Mouse (Mus musculus): ENCODE results near the gene Rnf181. TPM values are rescaled to one million over a fixed set of nuclear protein-coding genes. Genes with fewer than 3 reads are reported as not detected.

The Rnf181 gene
- polyA plus RNA-seq, 1 experiment from 2014 or later: 124 TPM

GRCm38 (mm10) chr6:72379377-72380130 is 12.8 kb upstream of the Rnf181 start:
- Histone ChIP-seq H3K4me1 (ENCODE audit: control insufficient read depth, insufficient read depth, low read length) (no peaks in the 10 kb centered on the region), H3K27me3 (ENCODE audit: control insufficient read depth, insufficient read depth, low read depth, low read length) (peaks cover 17% of the 10 kb centered on the region), H3K9ac (ENCODE audit: low read depth, low read length) (no peak overlapping the region), H3K36me3 (ENCODE audit: control insufficient read depth, insufficient read depth, low read length) (no peaks in the 10 kb centered on the region), H3K9me3 (replicated peaks; ENCODE audit: control insufficient read depth, low read length, poor library complexity, severe bottlenecking) (no peaks in the 10 kb centered on the region), H3K27ac (ENCODE audit: low read length) (no peak overlapping the region), H3K4me3 (ENCODE audit: low read depth, low read length) (peak overlapping the region; percentile 31; the same call in 1 of the 2 replicates), H3K4me2 (ENCODE audit: low read length) (peak overlapping the region; percentile 52; the same call in 1 of the 2 replicates)
- WGBS: 51% methylated on average over 7 of the region's 7 CpGs
- no peak for ATAC-seq

- Histone ChIP-seq H3K9me3 (replicated peaks; ENCODE audit: control insufficient read depth, low read length, poor library complexity, severe bottlenecking) (no peaks in the 10 kb centered on the region), H3K27ac (ENCODE audit: low read length) (no peak overlapping the region), H3K4me1 (ENCODE audit: control insufficient read depth, insufficient read depth, low read length) (no peaks in the 10 kb centered on the region), H3K27me3 (ENCODE audit: control insufficient read depth, insufficient read depth, low read depth, low read length) (peaks cover 17% of the 10 kb centered on the region), H3K9ac (ENCODE audit: low read depth, low read length) (no peak overlapping the region), H3K4me2 (ENCODE audit: low read length) (no peak overlapping the region), H3K4me3 (ENCODE audit: low read depth, low read length) (no peak overlapping the region), H3K36me3 (ENCODE audit: control insufficient read depth, insufficient read depth, low read length) (no peaks in the 10 kb centered on the region)
- 86% methylated on average over 8 of the region's 8 CpGs for WGBS
- ATAC-seq: no peak
Measured at GRCm38 (mm10) chr6:72378510-72379234, 11.9 kb upstream of the Rnf181 start.

GRCm38 (mm10) chr6:72374820-72375563 is 8.2 kb upstream of the Rnf181 start:
- Histone ChIP-seq H3K4me1 (ENCODE audit: control insufficient read depth, insufficient read depth, low read length) (no peaks in the 10 kb centered on the region), H3K4me3 (ENCODE audit: low read depth, low read length) (no peak overlapping the region), H3K27me3 (ENCODE audit: control insufficient read depth, insufficient read depth, low read depth, low read length) (peaks cover 10% of the 10 kb centered on the region), H3K4me2 (ENCODE audit: low read length) (no peak overlapping the region), H3K9me3 (replicated peaks; ENCODE audit: control insufficient read depth, low read length, poor library complexity, severe bottlenecking) (no peaks in the 10 kb centered on the region), H3K9ac (ENCODE audit: low read depth, low read length) (no peak overlapping the region), H3K27ac (ENCODE audit: low read length) (no peak overlapping the region), H3K36me3 (ENCODE audit: control insufficient read depth, insufficient read depth, low read length) (no peaks in the 10 kb centered on the region)
- 88% methylated on average over 15 of the region's 15 CpGs for WGBS
- ATAC-seq: no peak

GRCm38 (mm10) chr6:72374206-72374605 is 7.5 kb upstream of the Rnf181 start:
- no peak overlapping the region for H3K4me3 ChIP-seq (ENCODE audit: low read depth, low read length)
- no peak overlapping the region for H3K9ac ChIP-seq (ENCODE audit: low read depth, low read length)
- no peak for ATAC-seq
- H3K4me2 ChIP-seq (ENCODE audit: low read length): no peak overlapping the region
- no peaks in the 10 kb centered on the region for H3K36me3 ChIP-seq (ENCODE audit: control insufficient read depth, insufficient read depth, low read length)
- H3K27ac ChIP-seq (ENCODE audit: low read length): no peak overlapping the region
- 76% methylated on average over 7 of the region's 7 CpGs for WGBS
- H3K9me3 ChIP-seq (replicated peaks; ENCODE audit: control insufficient read depth, low read length, poor library complexity, severe bottlenecking): no peaks in the 10 kb centered on the region
- H3K4me1 ChIP-seq (ENCODE audit: control insufficient read depth, insufficient read depth, low read length): no peaks in the 10 kb centered on the region
- peaks cover 2% of the 10 kb centered on the region; the same call in 1 of the 2 replicates for H3K27me3 ChIP-seq (ENCODE audit: control insufficient read depth, insufficient read depth, low read depth, low read length)

DNA sequence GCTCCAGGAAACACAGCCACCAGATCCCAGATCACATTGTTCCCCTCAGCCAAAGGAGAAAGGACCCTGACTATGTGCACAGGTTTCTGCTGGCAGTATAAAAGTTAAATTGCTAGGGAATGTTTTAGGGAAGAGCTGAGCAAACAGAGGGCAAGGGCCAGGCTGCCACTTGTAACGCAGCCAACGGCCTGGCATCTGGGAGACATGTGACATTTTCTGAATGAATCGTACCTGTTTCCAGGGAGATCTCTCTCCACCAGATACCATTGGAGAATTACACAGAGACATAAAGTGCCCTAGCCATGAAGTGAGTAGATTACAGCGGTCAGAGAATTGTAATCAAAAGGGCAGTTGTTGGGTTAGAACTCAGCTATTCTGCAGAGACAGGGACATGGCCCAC is 6.4 kb upstream of the Rnf181 start:
- Histone ChIP-seq H3K4me1 (ENCODE audit: control insufficient read depth, insufficient read depth, low read length) (no peaks in the 10 kb centered on the region), H3K4me3 (ENCODE audit: low read depth, low read length) (no peak overlapping the region), H3K27ac (ENCODE audit: low read length) (no peak overlapping the region), H3K9ac (ENCODE audit: low read depth, low read length) (no peak overlapping the region), H3K27me3 (ENCODE audit: control insufficient read depth, insufficient read depth, low read depth, low read length) (no peaks in the 10 kb centered on the region), H3K4me2 (ENCODE audit: low read length) (no peak overlapping the region), H3K36me3 (ENCODE audit: control insufficient read depth, insufficient read depth, low read length) (no peaks in the 10 kb centered on the region), H3K9me3 (replicated peaks; ENCODE audit: control insufficient read depth, low read length, poor library complexity, severe bottlenecking) (no peaks in the 10 kb centered on the region)
- 82% methylated on average over 4 of the region's 4 CpGs for WGBS
- no peak for ATAC-seq

DNA sequence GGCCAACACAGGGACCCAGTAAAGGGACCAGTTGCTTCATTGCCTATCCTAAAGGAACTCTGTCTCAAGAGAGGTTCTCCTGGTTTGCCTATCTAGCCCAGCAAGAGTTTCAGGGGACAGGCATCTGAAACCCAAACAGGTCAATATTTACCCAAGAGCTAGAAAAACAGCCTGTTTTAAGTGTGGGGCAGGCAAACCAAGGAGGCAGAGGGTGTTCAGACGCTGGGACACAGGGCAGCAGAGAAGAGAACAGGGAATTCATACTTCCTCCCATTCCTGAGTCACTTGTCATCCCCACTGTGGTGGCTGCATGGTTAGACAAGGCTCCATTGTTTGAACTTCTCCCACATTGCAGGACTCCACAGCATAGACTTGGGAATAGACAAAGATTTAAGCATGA is 4.8 kb upstream of the Rnf181 start:
- H3K9ac ChIP-seq (ENCODE audit: low read depth, low read length): no peak overlapping the region
- no peak overlapping the region for H3K4me3 ChIP-seq (ENCODE audit: low read depth, low read length)
- ATAC-seq: no peak
- no peaks in the 10 kb centered on the region for H3K36me3 ChIP-seq (ENCODE audit: control insufficient read depth, insufficient read depth, low read length)
- no peaks in the 10 kb centered on the region for H3K27me3 ChIP-seq (ENCODE audit: control insufficient read depth, insufficient read depth, low read depth, low read length)
- H3K4me2 ChIP-seq (ENCODE audit: low read length): no peak overlapping the region
- 40% methylated on average over 1 of the region's 1 CpGs for WGBS
- H3K9me3 ChIP-seq (replicated peaks; ENCODE audit: control insufficient read depth, low read length, poor library complexity, severe bottlenecking): no peaks in the 10 kb centered on the region
- no peaks in the 10 kb centered on the region for H3K4me1 ChIP-seq (ENCODE audit: control insufficient read depth, insufficient read depth, low read length)
- H3K27ac ChIP-seq (ENCODE audit: low read length): no peak overlapping the region

DNA sequence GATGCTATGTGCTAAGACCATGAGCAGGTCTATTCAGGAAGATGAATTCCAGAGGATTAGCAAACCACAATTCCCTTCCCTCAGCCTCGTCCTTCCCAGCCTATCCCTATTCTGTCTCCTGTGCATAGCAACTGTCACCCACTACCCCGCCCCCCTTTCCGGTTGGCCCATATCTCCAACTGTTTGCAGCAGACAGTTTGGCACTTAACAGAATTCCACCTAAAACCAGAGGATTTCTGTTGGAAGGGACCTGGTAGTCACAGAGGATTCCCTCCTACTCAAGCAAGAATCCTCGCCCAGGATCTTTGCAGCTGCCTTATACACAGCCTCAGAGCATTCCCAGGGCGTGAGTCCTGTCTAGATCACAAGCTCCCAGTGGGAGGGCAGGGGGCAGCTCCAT is 4.4 kb upstream of the Rnf181 start:
- Histone ChIP-seq H3K9ac (ENCODE audit: low read depth, low read length) (no peak overlapping the region), H3K9me3 (replicated peaks; ENCODE audit: control insufficient read depth, low read length, poor library complexity, severe bottlenecking) (no peaks in the 10 kb centered on the region), H3K27ac (ENCODE audit: low read length) (no peak overlapping the region), H3K27me3 (ENCODE audit: control insufficient read depth, insufficient read depth, low read depth, low read length) (no peaks in the 10 kb centered on the region), H3K36me3 (ENCODE audit: control insufficient read depth, insufficient read depth, low read length) (no peaks in the 10 kb centered on the region), H3K4me3 (ENCODE audit: low read depth, low read length) (no peak overlapping the region), H3K4me2 (ENCODE audit: low read length) (no peak overlapping the region), H3K4me1 (ENCODE audit: control insufficient read depth, insufficient read depth, low read length) (no peaks in the 10 kb centered on the region)
- WGBS: 56% methylated on average over 4 of the region's 5 CpGs
- ATAC-seq: no peak

- Histone ChIP-seq H3K9me3 (replicated peaks; ENCODE audit: control insufficient read depth, low read length, poor library complexity, severe bottlenecking) (no peaks in the 10 kb centered on the region), H3K4me3 (ENCODE audit: low read depth, low read length) (no peak overlapping the region), H3K36me3 (ENCODE audit: control insufficient read depth, insufficient read depth, low read length) (no peaks in the 10 kb centered on the region), H3K4me1 (ENCODE audit: control insufficient read depth, insufficient read depth, low read length) (no peaks in the 10 kb centered on the region), H3K4me2 (ENCODE audit: low read length) (no peak overlapping the region), H3K27me3 (ENCODE audit: control insufficient read depth, insufficient read depth, low read depth, low read length) (no peaks in the 10 kb centered on the region), H3K9ac (ENCODE audit: low read depth, low read length) (no peak overlapping the region), H3K27ac (ENCODE audit: low read length) (no peak overlapping the region)
- ATAC-seq: no peak
- 85% methylated on average over 12 of the region's 12 CpGs for WGBS
Measured at GRCm38 (mm10) chr6:72370091-72370490, 3.3 kb upstream of the Rnf181 start.

DNA sequence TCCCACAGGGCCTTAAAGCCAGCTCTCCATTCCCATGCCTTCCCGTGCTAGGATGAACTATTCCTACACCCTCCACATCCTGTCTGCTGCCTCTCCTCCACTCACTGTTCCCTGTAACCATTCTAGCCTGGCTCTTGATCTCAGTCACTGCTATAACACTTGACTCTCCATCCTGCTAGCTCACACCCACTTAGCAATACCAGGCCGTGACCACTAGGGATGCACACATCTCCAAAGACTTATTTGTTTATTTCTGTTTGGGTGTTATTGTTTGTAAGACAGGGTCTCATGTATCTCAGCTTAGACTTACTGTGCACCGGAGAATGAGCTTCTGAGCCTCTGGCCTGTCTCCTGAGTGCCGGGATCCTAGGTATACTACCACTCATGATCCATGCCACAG is 2.8 kb upstream of the Rnf181 start:
- H3K4me2 ChIP-seq (ENCODE audit: low read length): no peak overlapping the region
- ATAC-seq: no peak
- WGBS: 92% methylated on average over 4 of the region's 4 CpGs
- H3K27me3 ChIP-seq (ENCODE audit: control insufficient read depth, insufficient read depth, low read depth, low read length): no peaks in the 10 kb centered on the region; the same call in 1 of the 2 replicates
- H3K4me1 ChIP-seq (ENCODE audit: control insufficient read depth, insufficient read depth, low read length): no peaks in the 10 kb centered on the region
- no peak overlapping the region for H3K9ac ChIP-seq (ENCODE audit: low read depth, low read length)
- no peaks in the 10 kb centered on the region for H3K36me3 ChIP-seq (ENCODE audit: control insufficient read depth, insufficient read depth, low read length)
- no peaks in the 10 kb centered on the region for H3K9me3 ChIP-seq (replicated peaks; ENCODE audit: control insufficient read depth, low read length, poor library complexity, severe bottlenecking)
- H3K27ac ChIP-seq (ENCODE audit: low read length): no peak overlapping the region
- H3K4me3 ChIP-seq (ENCODE audit: low read depth, low read length): no peak overlapping the region

Data from midbrain, embryonic 16.5 days (tissue).